Mouse (Mus musculus) urinary bladder, adult 18-20 months (tissue): ENCODE measurements around the gene Nfia.
A peak's percentile ranks its signal among the peaks of the same experiment; 100 is the strongest.

Source experiments
- DNase-seq, 2 experiments: peaks; one replicate each; pipeline ENCODE4 v3.0.0; 2022; ENCODE audit warnings: low spot score in 2 of 2, mixed read lengths in 2 of 2

The Nfia gene

GRCm38 (mm10) chr4:98101153-98102096 is 328.9 kb downstream of the Nfia start:
- DNase-seq, result no peak

- DNase-seq, result no peak
These were observed 330.2 kb downstream of the Nfia start for GRCm38 (mm10) chr4:98102625-98103336.

GRCm38 (mm10) chr4:98103337-98103666 is 330.8 kb downstream of the Nfia start:
- DNase-seq, result no peak

GRCm38 (mm10) chr4:98104161-98104560 is 331.6 kb downstream of the Nfia start:
- peak in 1 of 2 experiments; percentile 55 for DNase-seq

- no peak for DNase-seq
These were observed 332.6 kb downstream of the Nfia start for GRCm38 (mm10) chr4:98104911-98105702.

- no peak for DNase-seq
These were observed 333.4 kb downstream of the Nfia start for GRCm38 (mm10) chr4:98105971-98106370.

GRCm38 (mm10) chr4:98106445-98107092 is 334.0 kb downstream of the Nfia start:
- no peak for DNase-seq

- DNase-seq, result no peak
These were observed 334.5 kb downstream of the Nfia start for GRCm38 (mm10) chr4:98107093-98107453.

- DNase-seq, result no peak
These were observed 335.6 kb downstream of the Nfia start for GRCm38 (mm10) chr4:98107936-98108675.

- no peak for DNase-seq
These were observed 336.1 kb downstream of the Nfia start for GRCm38 (mm10) chr4:98108676-98109016.

GRCm38 (mm10) chr4:98109064-98109463 is 336.5 kb downstream of the Nfia start:
- DNase-seq, result peak; percentile 37 to 64

GRCm38 (mm10) chr4:98109911-98110310 is 337.4 kb downstream of the Nfia start:
- no peak for DNase-seq

- no peak for DNase-seq
These were observed 340.9 kb downstream of the Nfia start for GRCm38 (mm10) chr4:98113289-98114024.

GRCm38 (mm10) chr4:98114966-98115365 is 342.4 kb downstream of the Nfia start:
- no peak for DNase-seq

- DNase-seq, result no peak
These were observed 342.9 kb downstream of the Nfia start for GRCm38 (mm10) chr4:98115401-98115800.

GRCm38 (mm10) chr4:98116046-98116445 is 343.5 kb downstream of the Nfia start:
- no peak for DNase-seq

- no peak for DNase-seq
These were observed 345.6 kb downstream of the Nfia start for GRCm38 (mm10) chr4:98118126-98118525.

GRCm38 (mm10) chr4:98118761-98119675 is 346.5 kb downstream of the Nfia start:
- no peak for DNase-seq

GRCm38 (mm10) chr4:98119949-98120531 is 347.5 kb downstream of the Nfia start:
- DNase-seq, result no peak
